Mouse (Mus musculus) liver, embryonic 11.5 days (tissue): ENCODE measurements around the gene Sorl1. TPM values are rescaled to one million over a fixed set of nuclear protein-coding genes. Genes with fewer than 3 reads are reported as not detected.

Experiments
- ATAC-seq: fragments of 200-750 bp; cut with Nextera tagmentation; replicated peaks from 2 replicates; pipeline ENCODE4 v1.8.0; 2017; ENCODE audit warnings: moderate number of reproducible peaks, mild to moderate bottlenecking, moderate TSS enrichment, moderate library complexity; ENCODE audit not compliant: low FRiP score
- DNase-seq: peaks from one replicate; pipeline ENCODE4 v3.0.0-alpha.2; 2017; ENCODE audit warnings: low spot score
- H3K27ac ChIP-seq: fragments of 300-500 bp; sonication (generic); 2 replicates; pipeline ENCODE4 v1.5.1; 2014; ENCODE audit warnings: mild to moderate bottlenecking, low read depth, low read length, control low read depth
- H3K27me3 ChIP-seq: fragments of 300-500 bp; sonication (generic); replicated peaks from 2 replicates; pipeline ENCODE4 v1.6.1; 2014; ENCODE audit warnings: low read length, mixed read lengths; ENCODE audit not compliant: control insufficient read depth, insufficient read depth
- H3K36me3 ChIP-seq: fragments of 300-500 bp; sonication (generic); 2 replicates; pipeline ENCODE4 v1.6.1; 2014; ENCODE audit warnings: mild to moderate bottlenecking, low read length, moderate library complexity, mixed read lengths; ENCODE audit not compliant: control insufficient read depth, insufficient read depth
- H3K4me1 ChIP-seq: fragments of 300-500 bp; sonication (generic); replicated peaks from 2 replicates; pipeline ENCODE4 v1.6.1; 2014; ENCODE audit warnings: low read length, mixed read lengths; ENCODE audit not compliant: control insufficient read depth, insufficient read depth
- H3K4me2 ChIP-seq: fragments of 300-500 bp; sonication (generic); 2 replicates; pipeline ENCODE4 v1.6.1; 2014; ENCODE audit warnings: mild to moderate bottlenecking, control low read depth, moderate library complexity
- H3K4me3 ChIP-seq: fragments of 300-500 bp; sonication (generic); 2 replicates; pipeline ENCODE4 v1.5.1; 2014; ENCODE audit warnings: low read depth, low read length, control low read depth
- H3K9ac ChIP-seq: fragments of 300-500 bp; sonication (generic); 2 replicates; pipeline ENCODE4 v1.6.1; 2014; ENCODE audit warnings: low read depth, low read length, control low read depth
- H3K9me3 ChIP-seq: fragments of 300-500 bp; sonication (generic); 2 replicates; pipeline ENCODE4 v1.6.1; 2016; ENCODE audit warnings: low read length, inconsistent platforms, mixed read lengths; ENCODE audit not compliant: control insufficient read depth
- WGBS: fragments of 180-500 bp; shearing (Covaris S2); extraction: QIAGEN DNeasy Blood & Tissue Kit; methylation state at CpG from one replicate; pipeline ENCODE4 v1.1.7; 2014; 5-methylcytosine and 5-hydroxymethylcytosine counted together
- polyA plus RNA-seq: library from polyadenylated mRNA; unstranded; fragments of >200 nt; fragmentation: Nextera tagmentation; extraction: Ambion mirVana; gene quantifications from 2 replicates; pipeline ENCODE4 v1.2.1, GENCODE M21; 2014

Gene Sorl1
- polyA plus RNA-seq, 1 experiment from 2014 or later: 1.8 TPM

DNA sequence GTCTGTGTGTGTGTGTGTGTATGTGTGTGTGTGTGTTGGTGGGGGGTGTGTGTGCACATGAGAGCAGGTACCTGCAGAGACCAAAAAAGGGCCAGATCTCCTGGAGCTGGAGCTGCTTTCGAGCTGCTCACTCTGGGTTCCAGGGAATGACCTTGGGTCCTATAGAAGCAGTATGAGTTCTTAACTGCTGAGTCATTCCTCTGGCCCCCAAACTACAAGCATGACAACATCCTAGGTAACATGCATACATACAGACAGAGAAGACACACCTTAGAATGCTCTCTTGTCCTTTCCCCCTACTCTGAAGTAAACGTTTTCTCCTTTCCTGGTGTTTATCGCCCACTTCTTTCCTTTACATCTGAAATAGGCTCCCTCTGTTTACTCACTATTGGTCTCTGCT, 32.5 kb upstream of the Sorl1 start:
- H3K36me3 ChIP-seq: no peaks in the 10 kb centered on the region
- H3K4me2 ChIP-seq: no peak overlapping the region
- no peaks in the 10 kb centered on the region for H3K9me3 ChIP-seq
- no peak overlapping the region for H3K4me3 ChIP-seq
- 82% methylated on average over 3 of the region's 3 CpGs for WGBS
- no peaks in the 10 kb centered on the region for H3K27me3 ChIP-seq
- no peak overlapping the region for H3K9ac ChIP-seq
- DNase-seq: no peak
- no peak for ATAC-seq
- no peak overlapping the region for H3K27ac ChIP-seq
- no peaks in the 10 kb centered on the region for H3K4me1 ChIP-seq

DNA sequence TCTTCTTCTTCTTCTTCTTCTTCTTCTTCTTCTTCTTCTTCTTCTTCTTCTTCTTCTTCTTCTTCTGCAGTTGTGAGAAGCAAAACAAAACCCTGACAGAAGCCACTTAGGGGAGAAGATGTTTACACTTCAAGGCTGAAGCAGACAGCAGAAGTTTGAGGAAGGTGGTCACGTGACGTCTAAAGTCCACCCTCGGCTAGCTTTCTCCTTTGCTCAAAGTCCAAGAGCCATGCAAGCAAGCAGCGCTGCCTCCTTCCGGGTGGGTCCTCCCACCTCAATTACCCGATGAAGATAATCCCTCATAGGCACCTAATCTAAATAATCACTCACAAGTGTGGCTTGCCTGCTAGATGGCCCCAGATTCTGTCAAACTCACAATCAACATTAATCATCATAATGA, 30.6 kb upstream of the Sorl1 start:
- WGBS: 59% methylated on average over 6 of the region's 6 CpGs
- Histone ChIP-seq H3K4me2 (no peak overlapping the region), H3K36me3 (no peaks in the 10 kb centered on the region), H3K9me3 (no peaks in the 10 kb centered on the region), H3K27me3 (no peaks in the 10 kb centered on the region), H3K27ac (no peak overlapping the region), H3K4me1 (no peaks in the 10 kb centered on the region), H3K4me3 (no peak overlapping the region), H3K9ac (no peak overlapping the region)
- ATAC-seq (no peak), DNase-seq (no peak)

DNA sequence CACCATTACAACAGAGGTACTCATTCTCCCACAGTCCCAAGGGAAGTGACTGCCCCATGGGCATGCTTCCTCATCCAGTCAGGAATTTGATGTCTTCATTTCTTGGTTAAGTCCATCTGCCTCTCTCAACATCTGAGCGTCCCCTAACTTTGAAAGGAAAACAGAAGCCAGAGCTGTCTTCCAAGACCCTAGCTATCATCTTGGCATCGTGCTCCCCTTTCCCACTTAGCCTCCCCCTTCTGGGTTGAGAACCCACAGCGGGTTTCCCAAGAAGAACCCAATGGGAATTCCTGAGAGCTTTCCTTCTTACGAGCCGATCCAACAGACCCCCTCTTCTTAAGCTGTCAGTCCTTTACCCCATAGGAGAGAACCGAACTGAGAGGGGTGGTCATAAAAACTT, 24.7 kb upstream of the Sorl1 start:
- Histone ChIP-seq H3K4me3 (no peak overlapping the region), H3K4me1 (no peaks in the 10 kb centered on the region), H3K9ac (no peak overlapping the region), H3K9me3 (no peaks in the 10 kb centered on the region), H3K36me3 (no peaks in the 10 kb centered on the region), H3K27me3 (no peaks in the 10 kb centered on the region), H3K27ac (no peak overlapping the region), H3K4me2 (no peak overlapping the region)
- ATAC-seq: no peak
- no peak for DNase-seq
- 83% methylated on average over 6 of the region's 6 CpGs for WGBS

DNA sequence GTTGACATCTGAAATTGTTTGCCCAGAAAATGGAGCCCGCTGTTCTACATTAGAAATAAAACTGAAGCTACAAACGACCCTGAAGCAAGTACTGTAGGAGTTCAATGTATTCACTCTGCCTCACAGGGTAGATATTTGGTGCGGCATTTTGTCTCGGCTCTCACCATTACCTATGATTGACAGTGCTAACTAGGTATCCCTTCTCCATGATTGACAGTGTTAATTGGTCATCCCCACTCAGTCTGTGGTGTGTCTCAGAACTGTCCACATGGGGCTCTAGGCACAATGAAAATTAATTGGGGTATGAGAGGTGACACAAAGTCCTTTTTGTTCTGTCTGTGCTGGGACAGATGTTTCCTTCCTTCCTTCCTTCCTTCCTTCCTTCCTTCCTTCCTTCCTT, 23.9 kb upstream of the Sorl1 start:
- no peaks in the 10 kb centered on the region for H3K36me3 ChIP-seq
- H3K9ac ChIP-seq: no peak overlapping the region
- no peaks in the 10 kb centered on the region for H3K27me3 ChIP-seq
- DNase-seq (no peak), ATAC-seq (no peak)
- no peak overlapping the region for H3K4me2 ChIP-seq
- no peak overlapping the region for H3K4me3 ChIP-seq
- 78% methylated on average over 4 of the region's 4 CpGs for WGBS
- H3K27ac ChIP-seq: no peak overlapping the region
- no peaks in the 10 kb centered on the region for H3K4me1 ChIP-seq
- H3K9me3 ChIP-seq: no peaks in the 10 kb centered on the region

DNA sequence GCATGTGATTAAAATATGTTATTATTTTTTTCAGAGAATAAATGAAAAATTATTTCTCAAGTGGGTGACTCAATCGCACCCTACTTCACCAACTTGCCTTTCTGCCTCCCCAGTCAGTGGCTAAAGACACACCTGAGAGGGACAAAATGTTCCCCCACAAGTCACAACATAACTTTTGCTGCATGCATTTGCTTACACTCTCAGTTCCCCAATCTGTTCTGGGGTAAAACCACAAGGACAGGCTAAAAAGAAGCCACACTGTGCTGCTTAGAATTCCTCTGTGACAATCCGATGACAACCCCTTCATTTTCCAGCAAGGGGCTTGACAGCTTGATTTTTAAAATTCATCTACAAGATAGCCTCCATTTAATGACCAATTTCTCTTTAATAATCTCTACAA, 22.4 kb upstream of the Sorl1 start:
- Histone ChIP-seq H3K9me3 (no peaks in the 10 kb centered on the region), H3K4me2 (no peak overlapping the region), H3K27me3 (no peaks in the 10 kb centered on the region), H3K4me3 (no peak overlapping the region), H3K9ac (no peak overlapping the region), H3K36me3 (no peaks in the 10 kb centered on the region), H3K27ac (no peak overlapping the region), H3K4me1 (no peaks in the 10 kb centered on the region)
- no peak for DNase-seq
- 79% methylated on average over 2 of the region's 2 CpGs for WGBS
- no peak for ATAC-seq

DNA sequence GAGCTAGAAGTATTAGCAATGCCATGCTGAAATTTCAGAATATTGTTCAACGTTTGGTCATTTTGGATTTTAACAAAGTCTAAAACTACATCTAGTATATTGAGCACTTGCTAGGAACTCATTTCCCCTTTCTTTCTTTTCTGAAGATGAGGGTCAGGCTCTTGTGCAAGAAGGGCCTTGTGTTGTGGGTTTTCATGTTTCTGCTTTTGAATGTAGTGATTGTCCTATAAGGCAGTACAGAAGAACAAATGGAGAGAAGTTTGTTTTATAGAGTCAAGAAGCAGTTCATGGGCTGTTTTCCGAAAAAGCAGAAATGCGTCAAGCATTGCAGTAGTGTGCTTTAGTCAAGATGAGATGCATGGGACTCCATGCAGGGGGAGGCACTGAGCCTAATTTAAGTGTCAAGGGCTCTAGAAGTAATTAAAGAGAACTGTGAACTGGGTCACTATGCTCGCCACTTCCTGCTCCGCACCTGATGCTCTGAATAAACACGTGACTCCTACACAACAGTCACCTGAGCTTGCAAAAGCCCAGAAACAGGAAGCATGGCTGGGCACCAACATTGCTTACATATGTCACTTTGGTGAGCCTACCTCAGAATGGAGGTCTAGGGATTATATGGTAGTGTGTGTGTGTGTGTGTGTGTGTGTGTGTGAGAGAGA, 17.6 kb upstream of the Sorl1 start:
- Histone ChIP-seq H3K27me3 (no peaks in the 10 kb centered on the region), H3K4me3 (no peak overlapping the region), H3K9ac (no peak overlapping the region), H3K4me2 (no peak overlapping the region), H3K27ac (no peak overlapping the region), H3K4me1 (no peaks in the 10 kb centered on the region), H3K36me3 (no peaks in the 10 kb centered on the region), H3K9me3 (no peaks in the 10 kb centered on the region)
- DNase-seq (no peak), ATAC-seq (no peak)
- 67% methylated on average over 6 of the region's 6 CpGs for WGBS

DNA sequence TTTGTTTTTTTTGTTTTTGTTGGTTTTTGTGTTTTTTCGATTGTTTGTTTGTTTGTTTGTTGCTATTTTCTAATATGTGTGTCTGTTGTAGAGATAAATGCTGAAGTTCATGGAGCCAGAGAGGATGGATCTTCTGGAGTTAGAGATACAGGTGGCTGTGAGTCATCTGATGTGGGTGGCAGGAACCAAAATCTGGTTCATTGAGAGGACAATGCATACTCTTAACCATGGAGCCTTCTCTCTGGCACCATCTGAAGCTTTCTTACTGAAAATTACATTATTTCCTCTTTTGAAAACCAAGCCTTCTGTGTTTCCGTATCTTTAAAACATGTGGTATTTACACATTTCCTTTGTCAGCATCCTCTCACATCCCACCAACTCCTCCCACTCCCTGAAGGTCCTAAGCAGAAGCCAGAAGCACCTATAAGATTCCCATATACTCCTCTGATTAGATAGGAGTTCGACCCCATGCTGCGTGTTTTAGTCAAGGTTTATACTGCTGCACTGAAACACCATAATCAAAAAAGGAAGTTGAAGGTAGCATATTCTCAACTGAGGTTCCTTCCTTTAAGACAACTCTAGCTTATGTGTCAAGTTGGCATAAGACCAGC, 14.3 kb upstream of the Sorl1 start:
- H3K36me3 ChIP-seq: no peaks in the 10 kb centered on the region
- no peak for ATAC-seq

DNA sequence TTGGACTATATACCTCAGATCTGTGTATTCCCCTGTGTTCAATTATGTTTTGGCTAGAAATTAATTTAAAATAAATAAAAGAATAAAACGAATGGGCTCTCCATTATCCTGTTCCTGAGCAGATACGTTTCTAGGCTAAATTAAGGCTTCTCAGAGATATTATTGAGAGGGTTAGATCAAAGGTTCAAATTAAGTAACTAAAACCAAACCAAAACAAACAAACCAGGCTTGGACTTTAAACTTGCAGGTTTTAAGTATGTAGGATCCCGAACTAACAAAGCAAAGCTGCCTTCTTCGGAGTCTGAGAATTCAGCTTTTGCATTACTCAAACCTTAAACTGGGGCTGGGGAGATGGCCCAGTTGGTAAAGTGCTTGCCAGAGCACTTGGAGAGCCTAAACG, 13.5 kb upstream of the Sorl1 start:
- Histone ChIP-seq H3K36me3 (no peaks in the 10 kb centered on the region), H3K9ac (no peak overlapping the region), H3K4me1 (no peaks in the 10 kb centered on the region), H3K27me3 (no peaks in the 10 kb centered on the region), H3K4me3 (no peak overlapping the region), H3K4me2 (no peak overlapping the region), H3K9me3 (no peaks in the 10 kb centered on the region), H3K27ac (no peak overlapping the region)
- DNase-seq (no peak), ATAC-seq (no peak)
- 67% methylated on average over 5 of the region's 5 CpGs for WGBS

More for the DNA sequence above, 14.3 kb upstream of the Sorl1 start:
- H3K9me3 ChIP-seq: no peaks in the 10 kb centered on the region
- 72% methylated on average over 4 of the region's 4 CpGs for WGBS
- no peak overlapping the region for H3K27ac ChIP-seq
- no peak overlapping the region for H3K4me3 ChIP-seq
- no peaks in the 10 kb centered on the region for H3K27me3 ChIP-seq
- H3K9ac ChIP-seq: no peak overlapping the region
- DNase-seq: no peak
- H3K4me2 ChIP-seq: no peak overlapping the region
- no peaks in the 10 kb centered on the region for H3K4me1 ChIP-seq
